Mouse (Mus musculus) cerebellum, adult 11-12 months (tissue): ENCODE data around the gene Adcy9.
"Not testable (repeated sequence)": the region's sequence is repeated elsewhere in the genome, so short reads cannot be mapped to it uniquely, and the experiment has no call there.

Source experiments
- DNase-seq: peaks from one replicate; pipeline ENCODE4 v3.0.0; 2022

The Adcy9 gene

GRCm38 (mm10) chr16:4267857-4268666 lies 152.2 kb downstream of the Adcy9 start:
- DNase-seq: peak; percentile 79

GRCm38 (mm10) chr16:4267453-4267852 lies 152.8 kb downstream of the Adcy9 start:
- DNase-seq: peak; percentile 14

GRCm38 (mm10) chr16:4265351-4265750 lies 154.9 kb downstream of the Adcy9 start:
- DNase-seq: no peak

GRCm38 (mm10) chr16:4263486-4263885 lies 156.8 kb downstream of the Adcy9 start:
- no peak for DNase-seq

- no peak for DNase-seq
Measured at GRCm38 (mm10) chr16:4257546-4257945, 162.8 kb downstream of the Adcy9 start.

GRCm38 (mm10) chr16:4248791-4249190 lies 171.5 kb downstream of the Adcy9 start:
- DNase-seq: no peak

- DNase-seq: not testable (repeated sequence)
Measured at GRCm38 (mm10) chr16:4245241-4245640, 175.1 kb downstream of the Adcy9 start.
